Mouse (Mus musculus): Measurements from ENCODE around the gene Lrrc23.
"Not testable (repeated sequence)": the region's sequence is repeated elsewhere in the genome, so short reads cannot be mapped to it uniquely, and the experiment has no call there.

Gene Lrrc23

GRCm38 (mm10) chr6:124779222-124779983, at the start of gene Lrrc23:
TSS of gene Lrrc23 (minus strand) at chr6:124779727.
- DNase-seq (ENCODE audit: low read depth) = no peak

- no peak for DNase-seq (ENCODE audit: low read depth)
These were observed 48.6 kb upstream of the Lrrc23 start for GRCm38 (mm10) chr6:124828101-124828592.

GRCm38 (mm10) chr6:124822049-124822448, 42.5 kb upstream of the Lrrc23 start:
- DNase-seq (ENCODE audit: low read depth) = no peak

GRCm38 (mm10) chr6:124820891-124821290, 41.4 kb upstream of the Lrrc23 start:
- DNase-seq (ENCODE audit: low read depth) = no peak

- no peak for DNase-seq (ENCODE audit: low read depth)
These were observed 38.4 kb upstream of the Lrrc23 start for GRCm38 (mm10) chr6:124817971-124818370.

GRCm38 (mm10) chr6:124817563-124817962, 38.0 kb upstream of the Lrrc23 start:
- DNase-seq (ENCODE audit: low read depth) = no peak

GRCm38 (mm10) chr6:124817125-124817524, 37.6 kb upstream of the Lrrc23 start:
- DNase-seq (ENCODE audit: low read depth) = no peak

GRCm38 (mm10) chr6:124816611-124817010, 37.1 kb upstream of the Lrrc23 start:
- no peak for DNase-seq (ENCODE audit: low read depth)

- DNase-seq (ENCODE audit: low read depth) = no peak
These were observed 35.6 kb upstream of the Lrrc23 start for GRCm38 (mm10) chr6:124814858-124815774.

GRCm38 (mm10) chr6:124814448-124814847, 34.9 kb upstream of the Lrrc23 start:
- no peak for DNase-seq (ENCODE audit: low read depth)

GRCm38 (mm10) chr6:124813933-124814332, 34.4 kb upstream of the Lrrc23 start, which contains the start of gene Tpi1:
TSS of gene Tpi1 (minus strand) at chr6:124814296.
- DNase-seq (ENCODE audit: low read depth) = peak; percentile 79

GRCm38 (mm10) chr6:124813496-124813895, 34.0 kb upstream of the Lrrc23 start:
- DNase-seq (ENCODE audit: low read depth) = no peak

GRCm38 (mm10) chr6:124812848-124813247, 33.3 kb upstream of the Lrrc23 start:
- DNase-seq (ENCODE audit: low read depth) = no peak

GRCm38 (mm10) chr6:124811701-124812560, 32.4 kb upstream of the Lrrc23 start:
- no peak for DNase-seq (ENCODE audit: low read depth)

- no peak for DNase-seq (ENCODE audit: low read depth)
These were observed 31.8 kb upstream of the Lrrc23 start for GRCm38 (mm10) chr6:124811403-124811665.

- DNase-seq (ENCODE audit: low read depth) = not testable (repeated sequence)
These were observed 31.3 kb upstream of the Lrrc23 start for GRCm38 (mm10) chr6:124810566-124811402.

GRCm38 (mm10) chr6:124809775-124810538, 30.4 kb upstream of the Lrrc23 start:
- no peak for DNase-seq (ENCODE audit: low read depth)

GRCm38 (mm10) chr6:124809052-124809774, 29.7 kb upstream of the Lrrc23 start:
- DNase-seq (ENCODE audit: low read depth) = no peak

GRCm38 (mm10) chr6:124808358-124809012, 29.0 kb upstream of the Lrrc23 start, which contains the start of gene Spsb2:
TSS of gene Spsb2 (plus strand) at chr6:124808661.
- DNase-seq (ENCODE audit: low read depth) = no peak
